Mouse (Mus musculus) effector memory CD4-positive, alpha-beta T cell, adult 5 months (primary cell): ENCODE data around the gene Otud4. TPM values are rescaled to one million over a fixed set of nuclear protein-coding genes. Genes with fewer than 3 reads are reported as not detected.

Experiments used
- polyA plus RNA-seq: library from polyadenylated mRNA; unstranded; fragments of 100-300 nt; shearing (Covaris generic); gene quantifications from one replicate; pipeline ENCODE4 v1.2.1, GENCODE M21; 2017

Otud4 gene
- polyA plus RNA-seq = 40.2 TPM

DNA sequence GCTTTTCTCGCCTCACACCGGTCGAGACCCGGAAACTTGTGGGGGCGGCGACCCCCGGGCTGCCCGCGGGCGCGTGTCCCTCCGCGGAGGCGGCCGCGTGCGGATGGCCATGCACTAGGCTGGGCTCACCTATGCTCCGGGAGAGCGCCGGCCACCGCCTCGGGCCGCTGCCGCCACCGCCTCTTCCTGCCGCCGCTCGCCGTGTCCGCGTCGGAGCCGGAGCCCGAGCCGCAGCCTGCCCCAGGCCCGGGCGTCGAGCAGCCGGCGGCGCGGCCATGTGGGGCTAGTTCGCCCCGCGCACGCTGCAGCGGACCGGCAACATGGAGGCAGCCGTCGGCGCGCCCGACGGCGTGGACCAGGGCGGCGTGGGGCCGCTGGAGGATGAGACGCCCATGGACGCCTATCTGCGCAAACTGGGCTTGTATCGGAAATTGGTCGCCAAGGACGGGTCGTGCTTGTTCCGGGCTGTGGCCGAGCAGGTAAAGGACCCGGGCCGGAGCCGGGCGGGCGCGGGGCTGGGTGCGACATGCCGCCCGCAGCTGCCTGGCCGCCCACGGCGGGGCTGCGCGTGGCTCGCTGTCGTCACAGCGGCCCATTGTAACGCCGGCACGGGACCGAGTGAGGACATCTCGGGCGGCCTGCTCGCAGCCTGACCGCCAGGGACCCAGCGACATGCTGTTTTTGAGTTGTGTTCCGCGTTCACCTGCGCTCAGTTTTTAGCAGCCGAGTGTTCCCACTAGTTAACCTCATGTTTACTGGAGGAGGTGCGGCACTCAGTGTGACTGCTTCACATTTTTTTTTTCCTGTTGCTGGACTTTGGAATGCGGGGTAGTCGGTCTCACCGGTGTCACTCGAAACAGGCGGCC lies at the start of gene Otud4:
TSS of gene Otud4 (plus strand) at position 33 of the 866 bp plus-strand sequence.

DNA sequence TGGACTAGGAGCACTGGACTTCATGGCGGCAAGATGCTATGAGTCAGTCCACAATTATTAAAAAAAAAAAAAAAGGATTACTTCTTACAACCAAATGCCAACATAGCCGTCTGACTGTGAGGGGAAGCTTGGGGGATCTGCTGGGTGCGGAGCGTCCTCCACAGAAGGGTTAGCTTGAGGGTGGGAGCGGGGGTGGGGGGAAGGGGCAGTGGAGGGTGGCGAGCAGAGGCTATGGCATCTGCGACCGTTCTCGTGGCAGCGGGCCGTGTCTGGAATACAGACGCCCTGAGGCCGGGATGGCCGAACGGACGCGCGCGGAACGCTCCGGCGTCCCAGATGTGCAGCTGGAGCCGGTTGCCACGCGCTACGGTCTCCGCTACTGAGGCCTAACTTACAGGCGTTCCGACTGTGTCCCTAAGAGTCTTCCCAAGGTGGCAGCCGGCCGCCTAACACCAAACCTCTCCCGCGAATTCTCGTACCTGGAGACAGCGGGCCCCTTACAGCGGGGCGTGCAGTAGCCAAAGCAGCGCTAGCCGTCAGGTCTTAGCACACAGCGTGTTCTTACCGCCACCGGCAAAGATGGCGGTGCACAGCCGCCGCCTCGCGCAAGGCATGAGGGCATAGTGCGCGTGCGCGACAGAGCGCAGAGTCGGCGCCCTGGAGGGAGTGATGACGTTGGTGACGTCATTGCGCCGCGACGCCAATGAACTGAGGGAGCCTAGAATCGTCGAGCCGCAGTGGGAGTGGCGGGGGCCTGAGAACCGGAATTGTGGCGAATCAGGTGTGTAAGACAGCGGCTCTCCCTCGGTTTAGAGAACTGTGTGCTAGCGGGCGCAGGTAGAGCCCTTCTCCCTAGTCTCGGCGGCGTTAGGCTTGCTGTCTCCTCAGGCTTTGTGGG lies 71.9 kb downstream of the Otud4 start, which contains the start of the genes Abce1 and Anapc10:
TSS of gene Abce1 (minus strand) at position 677 of the 898 bp plus-strand sequence.
TSS of gene Anapc10 (plus strand) at position 757 of the 898 bp plus-strand sequence.

Other genes with a start within 250 kb of the Otud4 start
- 18.4 TPM for gene Smad1, start 240.1 kb upstream of the Otud4 start, polyA plus RNA-seq
- gene Abce1, start 72.1 kb downstream of the Otud4 start, polyA plus RNA-seq = 66.8 TPM
- gene Anapc10, start 72.2 kb downstream of the Otud4 start, polyA plus RNA-seq = 17.1 TPM